Mouse (Mus musculus) spleen, postnatal 4 days (tissue): ENCODE results near the gene Itprip.

Experiments
- DNase-seq, 2 experiments: peaks; one replicate each; pipeline ENCODE4 v3.0.0; 2022; ENCODE audit warnings: low spot score in 2 of 2

Itprip gene

DNA sequence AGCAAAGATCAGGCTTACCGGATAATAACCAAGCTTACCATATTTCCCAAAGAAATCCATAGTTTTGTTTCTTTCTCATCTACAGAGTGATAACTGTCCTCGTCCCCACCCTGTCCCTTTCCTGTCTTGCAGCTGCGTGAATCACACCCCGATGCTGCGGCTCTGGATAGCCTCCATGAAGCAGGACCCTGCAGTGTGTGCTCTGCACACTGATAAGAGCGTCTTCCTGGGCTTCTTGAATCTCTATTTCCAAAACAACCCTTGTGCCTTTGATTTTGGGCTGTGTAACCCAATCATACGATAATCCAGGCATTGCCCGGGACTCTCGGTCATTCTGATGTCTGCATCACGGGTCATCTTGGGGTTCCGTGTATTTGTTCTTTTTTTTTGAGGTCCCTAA is 33.2 kb downstream of the Itprip start:
- DNase-seq = no peak

DNA sequence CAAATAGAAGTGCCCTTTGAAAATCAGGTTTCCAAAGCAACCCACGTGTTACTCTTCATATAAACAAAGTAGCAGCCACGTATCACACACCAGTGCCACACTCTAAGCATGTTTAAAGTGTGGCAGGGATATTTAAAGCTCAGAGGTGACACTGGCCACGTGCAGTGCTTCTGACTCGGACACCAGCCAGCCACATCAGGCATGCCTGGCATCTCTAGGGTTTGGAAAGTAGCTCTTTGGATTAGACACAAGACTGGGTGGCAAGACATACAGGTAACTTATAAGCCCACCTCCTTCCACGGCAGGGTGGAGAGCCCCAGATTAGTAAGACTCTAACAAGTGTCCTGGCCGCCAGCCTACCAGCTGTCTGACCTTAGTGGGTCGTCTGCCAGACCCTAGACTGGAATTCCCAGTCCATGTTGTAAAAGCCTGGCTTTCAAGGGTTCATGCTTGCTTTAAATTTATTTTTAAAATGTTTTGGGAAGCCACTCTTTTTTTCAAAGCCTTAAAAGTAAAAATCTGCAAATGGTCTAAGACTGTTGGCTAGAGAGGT is 33.8 kb downstream of the Itprip start:
- DNase-seq = no peak

DNA sequence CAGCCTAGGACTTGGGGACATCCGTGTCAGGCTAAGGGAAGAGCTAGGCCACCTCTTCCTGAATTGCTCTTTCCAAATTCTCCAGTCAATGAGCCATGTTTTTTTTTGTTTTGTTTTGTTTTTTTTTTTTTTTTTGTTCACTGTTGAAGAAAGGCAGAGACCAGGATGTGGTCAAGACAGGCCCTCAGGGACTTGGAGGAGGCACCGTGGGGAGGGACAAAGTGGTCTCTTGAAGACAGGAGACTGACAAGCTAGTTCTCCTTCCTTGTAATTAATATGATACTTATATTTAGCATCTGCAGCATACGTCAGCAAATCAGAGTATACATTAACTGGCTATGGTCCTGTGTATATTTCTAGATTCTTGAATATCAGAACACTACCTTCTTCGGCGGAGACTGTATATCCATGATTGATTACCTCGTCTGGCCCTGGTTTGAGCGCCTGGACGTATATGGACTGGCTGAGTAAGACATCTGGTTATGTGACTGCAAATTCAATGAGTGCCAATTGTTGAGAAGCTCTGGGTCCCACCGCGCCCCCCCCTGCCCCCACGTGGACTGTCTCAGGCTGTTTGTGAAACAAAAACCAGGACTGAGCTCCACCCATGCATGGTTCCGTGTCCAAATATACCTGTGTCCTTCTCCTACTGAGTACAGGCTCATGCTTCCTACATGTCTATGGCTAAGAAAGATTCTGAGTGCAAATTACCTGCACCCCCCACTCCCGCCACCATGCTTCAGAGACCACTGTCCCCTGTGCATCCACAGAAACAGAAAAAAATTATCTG is 34.6 kb downstream of the Itprip start:
- DNase-seq = no peak

DNA sequence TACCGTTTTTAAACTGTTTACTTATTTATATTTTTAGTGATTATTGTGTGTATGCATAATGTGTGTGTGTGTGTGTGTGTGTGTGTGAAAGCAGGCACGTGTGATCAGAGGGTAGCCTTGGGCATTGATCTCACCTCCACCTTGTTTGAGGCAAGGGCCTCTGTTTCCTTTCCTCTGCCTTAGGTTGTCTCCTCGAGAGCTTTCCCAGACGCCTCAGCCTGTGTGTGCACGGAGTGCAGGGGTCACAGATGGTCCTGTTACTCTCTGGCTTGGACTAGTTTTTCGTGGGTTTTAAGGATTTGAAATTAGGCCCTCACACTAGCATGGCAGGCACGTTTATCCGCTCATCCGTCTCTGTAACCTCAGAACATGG is 36.2 kb downstream of the Itprip start:
- DNase-seq = no peak

DNA sequence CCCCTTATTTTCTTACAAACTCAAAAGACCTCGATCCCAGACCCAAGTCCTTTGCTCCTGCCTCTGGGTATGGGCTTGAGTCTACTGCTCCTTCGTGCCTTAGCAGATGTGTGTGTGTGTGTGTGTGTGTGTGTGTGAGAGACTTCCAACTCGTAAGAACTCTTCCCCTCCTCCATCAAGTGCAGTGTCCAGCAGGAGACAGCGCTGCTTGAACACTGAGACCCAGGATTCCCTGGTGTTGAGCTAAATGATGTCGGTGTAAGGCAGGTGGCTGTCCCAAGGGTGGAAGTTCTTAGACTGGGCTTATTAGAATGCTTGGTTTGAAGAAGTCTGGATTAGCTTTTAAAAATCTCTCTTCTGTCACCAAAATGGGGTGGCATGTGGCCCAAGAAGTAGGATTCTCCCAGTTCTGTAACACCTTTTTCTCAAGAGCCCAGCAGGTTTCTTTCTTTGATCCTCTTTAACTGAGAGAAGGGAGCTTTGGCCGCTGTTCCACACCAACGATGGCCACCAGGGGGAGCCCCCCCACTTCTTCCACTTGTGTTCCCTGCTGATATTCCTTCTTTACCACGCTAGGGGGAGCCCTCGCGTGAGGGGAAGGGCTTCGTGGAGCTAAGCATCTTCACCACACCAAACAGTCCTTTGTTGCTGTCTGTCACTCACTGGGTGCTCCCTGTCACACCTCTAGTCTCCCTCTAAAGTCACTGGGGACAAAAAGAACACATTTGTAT is 36.8 kb downstream of the Itprip start:
- DNase-seq = peak; percentile 80 to 92

DNA sequence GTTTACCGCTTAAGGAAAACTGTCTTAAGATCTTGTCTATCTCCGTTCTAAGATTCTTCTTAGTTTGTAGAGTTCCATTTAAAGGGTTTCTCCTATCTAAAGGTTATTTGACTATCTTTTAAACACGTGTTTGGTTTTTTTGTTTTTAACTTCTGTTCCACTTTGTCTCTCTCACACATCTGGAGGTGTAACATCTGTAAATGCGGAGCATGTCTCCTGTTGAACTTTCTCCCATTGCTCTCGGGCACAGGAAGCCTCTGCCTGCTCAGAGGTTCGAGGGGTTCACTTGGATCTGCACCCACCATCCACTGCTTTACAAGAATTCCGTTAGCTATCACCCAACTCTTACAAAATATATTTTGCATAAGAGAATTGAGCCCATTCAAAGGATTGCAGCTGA is 37.6 kb downstream of the Itprip start:
- no peak for DNase-seq

DNA sequence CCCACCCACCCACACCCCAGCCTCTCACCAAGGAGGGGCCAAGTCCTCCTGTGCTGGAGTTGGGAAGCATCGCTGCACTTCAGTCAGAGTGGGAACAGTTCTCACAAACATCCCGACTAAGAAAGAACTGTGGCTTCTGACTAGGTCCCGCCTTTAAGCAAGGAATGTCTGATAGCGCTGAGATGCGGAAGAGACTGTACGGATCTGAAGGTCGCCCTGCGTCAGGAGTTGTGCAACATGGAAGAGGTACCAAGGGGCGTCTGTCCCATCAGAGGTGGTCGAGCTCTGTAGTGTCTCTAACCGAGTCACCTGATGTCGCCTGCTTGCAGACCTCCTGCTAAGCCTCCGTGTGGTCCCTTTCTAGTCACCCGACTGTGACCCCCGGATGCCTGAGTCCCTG is 42.8 kb downstream of the Itprip start:
- DNase-seq = no peak

DNA sequence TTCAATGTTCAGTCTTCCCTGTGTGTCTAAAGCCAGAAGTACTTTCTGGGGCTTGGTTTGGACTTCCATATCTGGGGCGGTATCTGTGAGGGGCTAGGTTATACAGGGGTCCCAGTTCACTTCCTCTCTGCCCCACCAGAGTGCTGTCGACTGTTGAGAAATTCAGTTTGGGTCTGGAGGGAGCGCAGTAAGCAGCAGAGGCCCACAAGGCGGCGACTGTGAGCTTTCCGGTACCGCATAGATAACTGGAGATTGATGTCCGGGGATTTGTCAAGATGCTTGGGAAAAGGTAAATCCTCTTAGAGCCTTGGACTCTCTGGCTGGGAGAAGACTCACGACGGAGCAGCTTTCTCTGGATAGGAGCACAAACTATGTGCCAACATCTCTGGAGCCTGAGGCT is 47.6 kb downstream of the Itprip start:
- no peak for DNase-seq

DNA sequence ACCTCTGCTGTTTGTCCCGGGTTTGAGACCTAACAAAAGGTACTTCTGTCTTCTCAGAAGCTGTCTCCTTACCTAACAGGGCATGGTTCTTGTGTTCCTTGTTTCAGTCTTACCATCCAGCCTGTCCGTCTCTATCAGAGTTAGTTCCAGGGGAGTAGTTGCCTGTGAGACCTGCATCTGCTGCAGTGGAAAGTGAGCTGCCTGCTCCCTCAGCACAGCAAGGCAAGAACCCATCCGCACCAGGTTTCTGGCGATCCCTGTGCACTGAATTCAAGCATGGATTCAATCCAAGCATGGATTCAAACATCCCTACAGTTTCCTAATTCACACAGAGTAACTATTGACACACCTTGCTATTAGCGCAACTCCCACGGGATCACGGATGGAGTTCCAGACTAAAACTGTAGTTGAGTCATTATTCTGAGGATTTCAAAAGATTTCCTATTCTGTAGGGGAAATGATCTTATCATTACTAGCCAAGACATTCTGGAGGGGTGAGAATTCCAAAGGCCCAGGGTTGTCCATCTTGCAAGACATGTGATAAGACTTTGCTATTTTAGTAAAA is 48.9 kb downstream of the Itprip start:
- DNase-seq = no peak

DNA sequence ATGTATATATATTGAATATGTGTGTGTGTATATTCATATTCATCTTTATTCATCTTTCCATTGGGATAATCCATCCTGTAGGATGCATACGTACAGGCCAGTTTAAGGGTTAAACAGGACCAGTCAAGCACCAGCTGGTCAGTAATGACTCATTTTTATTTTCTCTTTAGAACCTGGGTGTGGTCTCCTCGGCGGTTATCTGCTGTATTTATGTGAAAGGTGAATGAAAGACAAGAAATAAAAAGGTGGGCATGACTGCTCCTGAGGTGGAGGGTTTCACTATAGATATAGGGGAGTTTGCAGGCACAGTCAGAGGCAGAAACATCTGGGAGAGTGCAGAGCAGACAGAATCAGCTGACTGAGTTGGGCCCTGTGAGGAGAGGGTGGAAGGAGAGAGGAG is 49.6 kb downstream of the Itprip start:
- DNase-seq = no peak

DNA sequence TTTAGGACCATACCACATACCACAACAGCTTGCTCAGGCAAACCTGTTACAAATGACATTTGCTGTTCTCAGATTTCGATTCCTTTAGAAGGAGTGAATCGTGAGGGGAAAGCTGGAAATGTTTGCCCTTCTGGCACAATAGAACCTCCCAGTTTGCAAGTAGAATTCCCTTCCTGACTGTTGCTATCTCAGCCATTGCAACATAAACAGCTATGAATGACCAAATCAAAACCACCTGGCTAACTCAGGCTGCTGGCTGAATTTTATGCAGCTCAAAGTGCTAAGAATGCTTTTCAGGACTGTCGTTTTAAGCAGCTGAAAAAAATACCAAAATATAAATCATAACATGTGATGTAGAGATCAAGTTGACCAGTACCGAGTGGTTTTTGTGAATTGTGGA is 50.1 kb downstream of the Itprip start:
- DNase-seq = no peak

DNA sequence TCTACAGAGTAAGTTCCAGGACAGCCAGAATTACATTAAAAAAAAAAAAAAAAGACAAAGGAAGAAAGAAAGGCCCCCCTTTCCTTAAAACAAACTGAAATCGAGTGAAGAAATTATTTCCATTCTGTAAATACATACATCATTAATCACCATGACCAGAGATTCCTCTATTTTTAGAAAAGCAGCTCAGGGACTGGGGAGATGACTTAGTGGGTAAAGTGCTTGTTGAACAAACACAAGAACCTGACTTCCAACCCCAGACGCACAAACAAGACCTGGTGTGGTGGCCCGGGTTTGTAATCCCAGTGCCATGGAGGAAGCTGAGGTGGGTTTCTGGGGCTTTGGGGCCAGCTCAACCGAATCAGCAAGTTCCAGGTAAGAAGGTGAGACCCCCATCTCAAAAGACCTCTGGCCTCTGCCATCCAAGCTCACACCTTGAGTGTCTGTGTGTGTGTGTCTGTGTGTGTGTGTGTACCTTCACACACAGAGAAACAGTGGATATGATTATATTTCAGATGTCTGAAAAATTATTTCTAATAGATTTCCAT is 51.4 kb downstream of the Itprip start:
- DNase-seq = no peak

DNA sequence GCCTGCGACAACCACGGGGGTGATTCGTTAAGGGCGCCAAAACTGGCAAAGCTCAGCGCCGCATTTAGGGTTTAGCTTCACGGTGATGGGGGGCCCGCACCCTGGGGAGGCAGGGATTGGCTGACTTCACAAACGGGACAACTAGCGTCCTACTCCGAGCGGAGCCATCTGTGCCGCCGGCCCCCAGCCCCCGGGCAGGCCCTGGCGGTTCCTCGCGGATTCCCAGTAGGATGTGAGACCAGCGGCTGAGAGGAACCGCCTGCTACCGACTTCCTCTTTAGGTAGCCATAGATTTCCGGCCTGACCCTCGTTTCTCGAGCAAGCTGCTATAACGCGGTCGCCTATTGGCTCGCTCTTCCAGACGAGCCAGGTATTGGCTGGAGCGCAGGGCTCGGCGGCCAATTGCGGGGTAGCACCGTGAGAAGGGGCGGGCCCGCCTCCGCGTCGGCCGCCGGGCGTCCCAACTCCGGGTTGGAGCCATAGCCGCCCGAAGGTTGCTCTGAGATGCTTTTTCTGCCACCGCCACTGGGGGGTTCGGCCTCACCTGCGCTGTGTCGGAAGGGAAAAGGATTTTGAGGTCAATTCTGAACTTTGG is 53.6 kb downstream of the Itprip start, which contains the start of gene Gsto2:
Gene Gsto2, plus strand, starts transcription at position 182 of the 595 bp plus-strand sequence.
- DNase-seq = peak; percentile 92 to 95

DNA sequence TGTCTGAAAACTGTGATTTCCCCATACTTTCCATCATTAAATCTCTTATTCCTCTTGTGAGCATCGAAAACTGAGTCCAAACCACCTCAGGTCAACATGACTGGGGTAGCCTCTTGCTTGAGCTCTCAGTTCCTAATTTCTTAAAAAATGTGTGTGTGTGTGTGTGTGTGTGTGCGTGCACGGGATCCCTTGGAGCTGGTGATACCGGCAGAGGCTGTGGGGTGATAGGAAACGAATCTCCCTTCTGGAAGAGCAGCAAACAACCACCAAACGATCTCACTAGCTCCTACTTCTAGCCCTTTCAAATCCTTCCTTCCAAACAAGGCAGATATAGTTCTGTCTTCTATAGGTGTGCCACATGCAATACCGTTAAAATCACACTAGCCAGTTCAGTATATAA is 54.4 kb downstream of the Itprip start:
- DNase-seq = no peak

DNA sequence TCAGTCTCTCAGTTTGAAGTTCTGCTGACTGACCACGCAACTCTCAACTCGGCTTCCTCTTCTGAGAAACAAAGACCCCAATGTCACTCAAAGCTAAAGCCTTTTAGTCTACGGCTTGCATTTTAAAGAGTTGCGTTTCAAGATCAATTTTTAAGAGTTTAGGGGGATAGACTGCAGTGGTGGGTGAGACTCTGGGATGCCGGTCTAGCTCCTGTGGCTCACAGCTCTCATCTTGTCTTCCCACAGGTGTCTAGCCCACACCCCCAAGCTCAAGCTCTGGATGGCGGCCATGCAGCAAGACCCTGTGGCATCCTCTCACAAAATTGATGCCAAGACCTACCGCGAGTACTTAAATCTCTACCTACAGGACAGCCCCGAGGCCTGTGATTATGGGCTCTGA is 55.0 kb downstream of the Itprip start:
- DNase-seq = no peak

DNA sequence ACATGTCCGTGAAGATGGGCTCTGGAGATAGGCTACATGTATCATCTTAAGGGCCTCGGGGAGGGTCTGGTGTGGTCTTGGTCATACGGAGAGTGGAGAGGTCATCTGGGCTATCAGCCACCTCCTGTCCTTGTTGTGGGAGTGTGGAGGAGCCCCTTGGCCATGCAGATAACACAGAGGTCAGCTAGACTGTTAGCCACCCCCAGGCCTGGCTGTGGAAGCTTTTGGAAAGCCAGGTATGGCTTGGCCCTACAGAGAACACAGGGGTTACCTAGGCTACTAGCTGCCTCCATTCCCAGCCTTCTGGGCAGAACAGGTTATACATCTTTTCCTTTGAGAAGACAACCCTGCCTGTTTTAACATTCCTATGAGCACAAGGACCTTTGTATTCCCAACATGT is 56.5 kb downstream of the Itprip start:
- DNase-seq = no peak

DNA sequence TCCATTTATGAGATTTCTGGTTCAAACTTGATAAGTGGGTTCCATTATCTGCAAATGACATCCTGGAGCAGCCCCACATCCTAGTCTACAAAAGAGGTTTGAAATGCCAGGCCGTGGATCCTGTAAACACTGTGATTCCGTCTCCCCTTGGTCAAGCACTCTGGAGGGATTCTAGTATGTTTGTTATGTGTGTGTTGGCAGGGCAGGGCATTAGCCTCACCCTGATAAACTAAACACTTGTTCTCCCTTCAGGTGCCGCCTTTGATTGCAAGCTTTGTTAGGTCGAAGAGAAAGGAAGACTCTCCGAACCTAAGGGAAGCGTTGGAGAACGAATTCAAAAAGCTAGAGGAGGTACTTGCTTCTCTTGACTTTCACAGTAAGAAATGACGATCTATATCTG is 59.9 kb downstream of the Itprip start:
- DNase-seq = no peak

DNA sequence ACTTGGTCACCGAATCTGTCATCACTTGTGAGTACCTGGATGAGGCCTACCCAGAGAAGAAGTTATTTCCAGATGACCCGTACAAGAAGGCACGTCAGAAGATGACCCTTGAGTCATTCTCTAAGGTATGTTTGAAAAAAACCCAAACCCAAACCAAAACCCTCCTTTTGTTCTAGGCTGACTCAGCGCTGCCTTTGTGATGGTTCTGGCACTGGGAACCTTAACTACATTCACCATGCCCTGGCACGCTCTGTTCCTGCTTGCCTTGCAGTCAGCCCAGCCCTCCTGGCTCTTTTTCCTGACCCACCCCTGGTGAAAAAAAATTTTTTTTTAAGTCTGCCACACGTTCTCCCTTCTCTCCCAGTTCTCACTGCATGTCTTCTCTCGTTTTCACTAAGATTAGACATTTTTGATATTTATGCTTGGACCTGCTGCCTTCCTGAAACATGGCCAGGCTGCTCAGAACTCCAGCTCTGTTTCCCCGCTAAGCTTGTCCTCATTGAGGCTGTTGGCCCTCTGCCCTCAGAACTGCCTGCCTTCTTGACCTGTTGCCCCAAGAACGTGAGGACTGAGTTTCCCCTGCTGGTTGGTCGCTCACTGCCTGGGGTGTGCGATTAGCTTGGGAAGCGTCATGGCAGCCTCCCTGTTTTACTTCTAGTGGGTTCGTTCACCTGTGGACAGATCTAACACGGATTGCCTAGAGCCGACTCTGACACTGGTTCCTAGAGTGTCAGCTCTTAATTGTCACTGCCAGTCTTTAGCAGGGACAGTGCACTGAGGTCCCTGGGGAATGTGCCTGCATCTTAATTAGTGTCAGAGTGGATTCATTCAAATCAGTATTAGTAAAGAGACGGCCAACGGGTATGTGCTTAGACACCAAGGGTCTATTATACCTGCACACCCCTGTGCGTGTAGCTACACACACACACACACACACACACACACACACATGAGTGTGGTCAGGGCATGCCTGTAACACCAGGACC is 60.8 kb downstream of the Itprip start:
- DNase-seq = no peak

DNA sequence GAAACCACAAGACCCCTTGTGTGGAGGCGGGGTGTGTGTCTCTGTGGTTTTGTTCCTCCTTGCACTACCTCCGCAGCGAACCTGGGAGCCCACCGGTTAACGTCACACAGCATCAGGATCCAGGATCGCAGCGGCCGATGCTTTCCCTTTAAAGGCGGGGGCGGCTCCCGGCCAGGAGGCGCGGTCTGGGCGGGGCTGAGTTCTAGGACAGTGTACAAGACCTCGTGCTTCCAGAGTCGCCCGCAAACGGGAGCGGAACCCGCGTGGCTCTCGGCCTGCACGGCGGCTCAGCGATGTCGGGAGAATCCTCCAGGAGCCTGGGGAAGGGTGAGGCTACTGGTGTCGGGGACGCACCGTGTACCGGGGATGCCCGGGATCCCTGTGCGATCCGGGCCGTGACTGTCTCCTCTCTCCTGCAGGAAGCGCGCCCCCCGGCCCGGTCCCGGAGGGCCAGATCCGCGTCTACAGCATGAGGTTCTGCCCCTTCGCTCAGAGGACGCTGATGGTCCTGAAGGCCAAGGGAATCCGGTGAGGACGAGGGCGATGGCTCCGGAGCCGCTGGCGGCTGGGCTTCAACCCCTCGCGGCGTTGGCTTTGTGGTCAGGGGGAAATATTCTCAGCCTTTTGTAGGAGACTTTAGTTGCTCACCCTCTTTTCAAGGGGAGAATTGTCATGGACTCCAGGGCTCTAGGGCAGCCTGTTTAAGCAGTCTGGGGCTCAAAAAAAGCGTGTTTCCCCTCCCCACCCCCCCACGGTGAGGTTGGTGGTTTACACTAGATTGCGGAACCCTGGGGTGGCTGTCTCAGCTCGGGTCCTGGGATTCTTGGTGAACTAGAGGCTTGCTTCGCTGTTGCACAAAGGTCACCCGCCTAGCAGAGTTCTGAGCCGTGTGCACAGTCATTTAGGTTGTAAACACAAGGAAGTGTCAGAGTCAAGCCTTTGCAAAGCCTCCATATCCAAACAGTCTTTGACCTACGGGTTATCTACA is 64.0 kb downstream of the Itprip start, which contains the start of gene Gsto1:
Gene Gsto1, plus strand, starts transcription at position 175 of the 988 bp plus-strand sequence.
- DNase-seq = peak; percentile 77 to 90
